Mouse (Mus musculus): ENCODE results near the gene Slc9b1. TPM values are rescaled to one million over a fixed set of nuclear protein-coding genes. Genes with fewer than 3 reads are reported as not detected.

Gene Slc9b1
- polyA plus RNA-seq, 1 experiment = 0.08 TPM

GRCm38 (mm10) chr3:135379868-135380267 lies 32.0 kb downstream of the Slc9b1 start:
- DNase-seq (ENCODE audit: low read depth) = no peak

DNA sequence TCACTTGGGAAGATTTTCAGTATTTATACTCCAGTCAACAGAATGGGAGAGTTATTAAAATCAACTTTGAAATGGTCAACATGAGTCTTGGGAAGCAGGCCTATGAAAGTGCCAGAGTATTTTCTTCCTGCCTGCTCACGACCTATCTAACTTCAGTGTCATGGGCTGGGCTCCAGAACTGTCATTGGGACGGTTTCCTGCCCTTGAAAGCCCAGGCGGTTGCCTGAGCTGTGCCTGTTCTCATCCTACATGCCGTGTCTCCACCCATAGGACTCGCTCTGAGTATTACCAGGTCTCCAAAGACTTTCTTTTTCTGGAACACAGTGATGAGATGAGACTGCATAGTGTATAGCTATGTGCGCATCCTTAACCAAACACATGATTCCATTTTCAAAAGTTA lies 45.4 kb downstream of the Slc9b1 start:
- no peak for DNase-seq (ENCODE audit: low read depth)

DNA sequence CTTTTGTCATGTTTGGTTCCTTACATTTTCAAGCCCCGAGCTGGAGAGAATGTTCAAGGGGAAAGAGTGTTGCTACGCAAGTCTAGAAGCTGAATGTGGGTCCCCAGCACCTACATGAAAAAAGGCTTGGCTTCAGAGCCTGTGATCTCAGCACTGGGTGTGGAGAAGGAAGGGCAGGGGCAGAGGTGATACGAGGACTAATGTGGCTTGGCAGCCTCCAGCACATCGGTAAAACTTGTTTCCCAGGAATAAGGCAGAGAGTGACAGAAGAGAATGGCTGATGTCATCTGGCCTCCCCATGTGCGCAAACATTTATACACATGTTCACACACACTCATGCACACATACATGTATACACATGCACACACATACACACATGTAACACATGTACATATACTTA lies 47.3 kb downstream of the Slc9b1 start:
- DNase-seq (ENCODE audit: low read depth) = no peak

- no peak for DNase-seq (ENCODE audit: low read depth)
Measured at GRCm38 (mm10) chr3:135396081-135396480, 48.3 kb downstream of the Slc9b1 start.

GRCm38 (mm10) chr3:135397112-135397511 lies 49.3 kb downstream of the Slc9b1 start:
- no peak for DNase-seq (ENCODE audit: low read depth)

GRCm38 (mm10) chr3:135402201-135402658 lies 54.4 kb downstream of the Slc9b1 start:
- no peak for DNase-seq (ENCODE audit: low read depth)

DNA sequence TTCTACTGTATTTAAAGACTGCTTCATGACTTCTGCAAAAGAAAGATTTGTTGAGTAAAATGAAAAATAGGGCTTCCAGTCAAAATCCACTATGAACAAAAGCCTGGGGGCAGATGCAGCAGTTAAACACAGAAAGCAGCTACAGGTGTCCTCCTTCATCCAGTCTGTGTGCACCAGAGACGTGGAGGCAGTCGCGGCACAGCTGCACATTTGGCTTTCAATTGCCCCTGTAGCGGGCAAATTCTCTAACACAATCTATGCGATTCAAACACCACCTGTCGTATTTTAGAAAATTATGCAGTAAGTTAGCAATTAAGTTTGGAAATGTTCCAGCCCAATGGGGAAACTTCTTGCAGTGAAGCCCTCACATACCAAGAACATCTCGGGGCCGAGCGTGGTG lies 55.4 kb downstream of the Slc9b1 start:
- no peak for DNase-seq (ENCODE audit: low read depth)

- DNase-seq (ENCODE audit: low read depth) = no peak
Measured at GRCm38 (mm10) chr3:135403856-135404255, 56.0 kb downstream of the Slc9b1 start.

DNA sequence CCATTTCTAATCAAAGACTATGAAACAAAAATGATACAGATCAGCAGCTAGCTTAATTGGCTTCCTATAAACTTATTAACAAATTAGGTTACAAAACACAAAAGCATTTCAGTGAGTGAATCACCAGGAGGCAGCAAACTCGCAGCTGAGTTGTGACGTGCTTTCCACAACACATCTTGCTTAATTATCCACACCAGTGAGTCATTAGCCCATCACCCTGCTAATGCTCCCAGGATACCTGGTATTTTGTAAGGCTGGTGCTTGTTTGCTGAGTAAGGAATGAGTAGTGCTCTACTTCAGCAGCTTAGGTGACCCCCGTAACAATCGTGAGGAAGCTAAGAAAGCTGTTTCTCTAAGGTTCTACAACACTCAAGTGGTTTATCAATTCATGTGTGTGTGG lies 56.8 kb downstream of the Slc9b1 start:
- DNase-seq (ENCODE audit: low read depth) = no peak

GRCm38 (mm10) chr3:135407351-135407750 lies 59.5 kb downstream of the Slc9b1 start:
- no peak for DNase-seq (ENCODE audit: low read depth)

DNA sequence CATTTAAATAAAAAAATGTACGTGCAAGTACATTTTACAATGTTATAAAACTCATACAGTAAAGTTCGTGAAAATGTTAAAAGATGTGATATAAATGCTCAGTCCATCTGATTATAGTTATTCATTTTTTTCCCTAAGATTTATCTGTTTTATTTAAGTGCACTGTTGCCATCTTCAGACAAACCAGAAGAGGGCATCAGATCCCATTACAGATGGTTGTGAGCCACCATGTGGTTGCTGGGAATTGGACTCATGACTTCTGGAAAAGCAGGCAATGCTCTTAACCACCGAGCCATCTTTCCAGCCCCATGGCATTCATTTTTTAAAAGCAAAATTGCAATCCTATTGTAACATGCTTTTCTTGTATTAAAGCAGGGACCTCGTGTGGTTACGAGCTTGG lies 61.4 kb downstream of the Slc9b1 start:
- DNase-seq (ENCODE audit: low read depth) = no peak

GRCm38 (mm10) chr3:135411056-135411455 lies 63.2 kb downstream of the Slc9b1 start:
- no peak for DNase-seq (ENCODE audit: low read depth)

DNA sequence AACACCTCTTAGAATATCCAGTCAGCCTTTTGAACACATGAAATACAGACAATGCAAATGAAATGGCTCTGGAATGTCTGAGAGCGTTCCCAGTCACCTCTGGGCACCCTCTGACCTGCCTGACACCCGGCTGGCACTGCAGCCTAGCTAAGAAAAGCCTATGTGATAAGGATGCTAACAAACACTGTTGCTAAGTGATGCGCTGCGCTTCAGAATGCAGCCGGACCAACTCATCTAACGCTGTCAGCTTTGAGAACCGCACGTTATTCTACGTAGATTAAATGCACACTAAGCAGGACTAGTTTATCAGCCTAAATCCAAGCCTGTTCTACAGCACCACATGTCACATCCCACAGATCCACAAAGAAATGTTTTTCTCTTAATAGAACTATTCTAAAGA lies 64.0 kb downstream of the Slc9b1 start:
- no peak for DNase-seq (ENCODE audit: low read depth)

- DNase-seq (ENCODE audit: low read depth) = no peak
Measured at GRCm38 (mm10) chr3:135417245-135417644, 69.4 kb downstream of the Slc9b1 start.

DNA sequence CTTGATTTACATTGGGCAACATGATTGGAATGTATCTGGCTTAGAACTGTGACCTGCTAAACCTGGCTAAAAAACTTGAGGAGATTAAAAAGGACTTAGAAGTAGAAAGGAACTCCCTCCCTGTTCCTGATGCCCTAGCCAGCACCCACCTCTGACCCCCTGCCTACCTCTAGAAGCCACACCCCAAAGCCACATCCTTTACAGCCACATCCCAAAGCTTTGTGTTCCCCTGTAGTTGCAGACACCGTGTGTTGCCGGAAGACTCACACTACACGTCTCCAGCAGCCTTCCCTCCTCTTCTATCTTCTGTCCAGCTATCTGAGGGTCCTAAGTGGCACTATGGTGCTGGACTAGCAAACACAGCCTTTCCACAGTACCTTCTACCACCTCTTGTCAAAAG lies 70.0 kb downstream of the Slc9b1 start:
- DNase-seq (ENCODE audit: low read depth) = no peak

DNA sequence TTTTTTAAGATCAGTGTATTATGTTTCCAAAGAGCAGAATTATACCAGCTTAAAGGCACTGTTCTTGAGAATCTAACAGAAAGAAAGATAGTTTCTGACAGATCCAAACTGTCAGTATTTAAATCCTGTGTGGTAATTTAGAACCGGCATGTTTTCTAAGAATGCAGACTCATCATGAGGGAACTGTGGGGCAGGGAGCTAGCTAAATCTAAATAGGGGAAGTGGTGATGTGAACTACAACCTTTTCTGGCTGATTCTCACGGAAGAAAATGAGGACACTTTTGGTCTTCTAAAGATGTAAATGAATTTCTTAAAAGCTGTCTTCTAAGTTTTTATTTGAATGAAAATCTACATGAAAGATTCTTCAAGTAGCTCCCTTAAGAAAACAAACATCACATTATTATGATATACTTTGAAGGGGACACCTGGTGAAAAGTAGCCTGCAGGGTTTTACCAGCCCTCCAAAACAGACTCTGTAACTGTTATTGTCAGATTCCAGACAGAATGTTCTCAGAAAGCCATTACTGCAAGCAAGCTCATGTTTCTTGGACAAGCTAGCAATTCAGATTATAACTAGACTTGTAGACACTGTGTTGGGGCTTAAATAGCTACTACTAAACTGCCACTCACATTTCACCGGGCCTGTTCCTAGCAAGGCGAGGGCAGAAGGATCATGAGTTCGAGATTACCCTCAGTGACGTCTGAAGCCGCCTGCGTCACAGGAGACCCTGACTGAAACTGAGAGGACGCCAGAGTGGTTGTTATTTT lies 72.9 kb downstream of the Slc9b1 start:
- no peak for DNase-seq (ENCODE audit: low read depth)

- DNase-seq (ENCODE audit: low read depth) = no peak
Measured at GRCm38 (mm10) chr3:135421310-135421594, 73.4 kb downstream of the Slc9b1 start.

GRCm38 (mm10) chr3:135422232-135422855 lies 74.5 kb downstream of the Slc9b1 start:
- DNase-seq (ENCODE audit: low read depth) = no peak

GRCm38 (mm10) chr3:135422856-135423607 lies 75.2 kb downstream of the Slc9b1 start:
- DNase-seq (ENCODE audit: low read depth) = no peak

- no peak for DNase-seq (ENCODE audit: low read depth)
Measured at GRCm38 (mm10) chr3:135423608-135424212, 75.9 kb downstream of the Slc9b1 start, which contains the start of gene Cisd2. Gene Cisd2 (minus strand): TSS chr3:135423925.

GRCm38 (mm10) chr3:135436901-135437616 lies 89.2 kb downstream of the Slc9b1 start:
- no peak for DNase-seq (ENCODE audit: low read depth)

Measured in gonadal fat pad, adult 2 months (tissue).